Mouse (Mus musculus) embryonic fibroblast, embryonic 13.5 days (primary cell): ENCODE measurements around the gene 7530416G11Rik.

Experiments used
- CTCF ChIP-seq: IDR thresholded peaks from 2 replicates; pipeline ENCODE4 v1.5.1; 2011; ENCODE audit warnings: mild to moderate bottlenecking, control low read depth, low read length, moderate library complexity, borderline replicate concordance; ENCODE audit not compliant: insufficient read depth
- POLR2A ChIP-seq: IDR thresholded peaks from 2 replicates; pipeline ENCODE4 v1.6.1; 2011; ENCODE audit warnings: low read depth, mild to moderate bottlenecking, control low read depth, low read length, moderate library complexity

GRCm38 (mm10) chr15:85546500-85546899 is 43.5 kb upstream of the 7530416G11Rik start:
- no peak for TF ChIP-seq CTCF
- no peak for TF ChIP-seq POLR2A
